24 mouse cellular contexts compared by ENCODE assay signal in the genomic region with DNA sequence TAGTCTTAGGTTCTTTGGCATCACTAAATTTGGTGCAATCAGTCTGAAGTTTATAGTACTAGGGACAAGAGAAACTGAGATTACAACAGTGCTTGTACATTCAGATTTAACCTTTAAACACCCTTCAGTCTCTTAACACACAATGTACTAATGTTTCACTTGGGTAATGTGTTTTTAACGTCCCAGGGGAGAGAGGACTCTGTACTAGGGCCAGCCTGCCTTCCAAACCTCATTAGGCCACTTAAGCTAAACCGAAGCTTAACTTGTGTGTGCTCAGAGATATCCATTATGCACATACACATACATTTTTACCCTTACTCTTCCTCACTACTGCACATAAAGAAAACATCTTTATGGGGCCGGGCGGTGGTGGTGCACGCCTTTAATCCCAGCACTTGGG. TPM values are rescaled to one million over a fixed set of nuclear protein-coding genes. Genes with fewer than 3 reads are reported as not detected.
DNase-seq lines count a peak whose midpoint lies in the region; ATAC-seq and TF ChIP-seq lines count a peak whose summit lies in the region.
"Had no signal": no experiment of that assay in that cellular context is flagged by ENCODE, and none has a peak within 500 bp of the region (broad histone marks: within the 10 kb centered on the region; RNA-seq: fewer than 3 reads in every experiment).

No protein-coding gene starts in this region.

- no peaks in the 10 kb centered on the region for H3K27me3 ChIP-seq in kidney, adult 2 months (replicated peaks; ENCODE audit: control insufficient read depth, insufficient read depth, low read length)
- H3K27me3 ChIP-seq in kidney, embryonic 14.5 days (ENCODE audit: control insufficient read depth, insufficient read depth, low read length): peaks cover 12% of the 10 kb centered on the region
- peaks cover 11% of the 10 kb centered on the region for H3K27me3 ChIP-seq in kidney, embryonic 16.5 days (ENCODE audit: insufficient read depth, low read length)
- H3K27me3 ChIP-seq in liver, postnatal 0 days (ENCODE audit: insufficient read depth, low read length): peaks cover 9% of the 10 kb centered on the region
- H3K27me3 ChIP-seq: forebrain, embryonic 15.5 days; hindbrain, embryonic 15.5 days had no signal

- no peak for ATAC-seq in kidney, embryonic 14.5 days (ENCODE audit: low FRiP score, low TSS enrichment)
- ATAC-seq in kidney, embryonic 16.5 days (ENCODE audit: low FRiP score, low TSS enrichment): no peak
- peak; percentile 48 for ATAC-seq in liver, postnatal 0 days
- ATAC-seq in inflammation-experienced regulatory T-cells, adult 6 months: no peak
- ATAC-seq: CD4-positive, CD25-positive, alpha-beta regulatory T cell, adult 4 months; forebrain, embryonic 15.5 days had no signal

- H3K4me1 ChIP-seq in kidney, adult 2 months (ENCODE audit: control insufficient read depth, insufficient read depth, low read length): peaks cover 18% of the 10 kb centered on the region; the same call in 1 of the 2 replicates
- H3K4me1 ChIP-seq in kidney, embryonic 14.5 days (ENCODE audit: control insufficient read depth, insufficient read depth, low read length): no peaks in the 10 kb centered on the region
- peaks cover 11% of the 10 kb centered on the region for H3K4me1 ChIP-seq in kidney, embryonic 16.5 days (ENCODE audit: insufficient read depth, low read length)
- H3K4me1 ChIP-seq in liver, postnatal 0 days (ENCODE audit: insufficient read depth): no peaks in the 10 kb centered on the region
- H3K4me1 ChIP-seq: hindbrain, embryonic 12.5 days had no signal

- no peak for TF ChIP-seq POLR2A in kidney, adult 2 months (IDR thresholded peaks at IDR 0.05; ENCODE audit: low read depth, low read length)

- no peak for TF ChIP-seq EP300 in liver, postnatal 0 days (IDR thresholded peaks at IDR 0.05; ENCODE audit: low read depth)

- peak overlapping the region; percentile 53; the same call in 1 of the 2 replicates for H3K27ac ChIP-seq in kidney, adult 2 months (ENCODE audit: insufficient read depth, low read depth, low read length)
- H3K27ac ChIP-seq in kidney, embryonic 14.5 days (ENCODE audit: low read depth, low read length): no peak overlapping the region
- no peak overlapping the region for H3K27ac ChIP-seq in kidney, embryonic 16.5 days (ENCODE audit: low read length)
- 0 out of 2 replicates have a peak overlapping the region, but pooled peaks have one; percentile 5 for H3K27ac ChIP-seq in liver, postnatal 0 days (ENCODE audit: low read depth)
- H3K27ac ChIP-seq: embryonic facial prominence, embryonic 10.5 days; embryonic facial prominence, embryonic 13.5 days; forebrain, embryonic 12.5 days; forebrain, embryonic 15.5 days; hindbrain, embryonic 12.5 days; hindbrain, embryonic 15.5 days had no signal

- H3K4me3 ChIP-seq in kidney, adult 2 months (ENCODE audit: insufficient read depth, low read depth, low read length): no peak overlapping the region
- no peak overlapping the region for H3K4me3 ChIP-seq in kidney, embryonic 14.5 days (ENCODE audit: low read length)
- H3K4me3 ChIP-seq in kidney, embryonic 16.5 days (ENCODE audit: low read length): no peak overlapping the region
- H3K4me3 ChIP-seq in liver, postnatal 0 days (ENCODE audit: low read depth, low read length): no peak overlapping the region
- H3K4me3 ChIP-seq: embryonic facial prominence, embryonic 10.5 days; embryonic facial prominence, embryonic 13.5 days; erythroblast, embryonic 14.5 days; forebrain, embryonic 12.5 days; forebrain, embryonic 15.5 days; hindbrain, embryonic 12.5 days had no signal

- H3K9me3 ChIP-seq in kidney, embryonic 14.5 days (ENCODE audit: control insufficient read depth, low read length): no peaks in the 10 kb centered on the region
- no peaks in the 10 kb centered on the region for H3K9me3 ChIP-seq in kidney, embryonic 16.5 days (ENCODE audit: low read length)
- H3K9me3 ChIP-seq in liver, postnatal 0 days (ENCODE audit: low read length): no peaks in the 10 kb centered on the region
- H3K9me3 ChIP-seq: embryonic facial prominence, embryonic 10.5 days; embryonic facial prominence, embryonic 13.5 days; forebrain, embryonic 12.5 days; forebrain, embryonic 15.5 days; hindbrain, embryonic 12.5 days; hindbrain, embryonic 15.5 days had no signal

- WGBS in kidney, adult 2 months: 63% methylated on average over 5 of the region's 5 CpGs
- WGBS in kidney, embryonic 14.5 days: 87% methylated on average over 5 of the region's 5 CpGs
- 84% methylated on average over 5 of the region's 5 CpGs for WGBS in kidney, embryonic 16.5 days
- WGBS in liver, postnatal 0 days (ENCODE audit: insufficient replicate concordance): 76% methylated on average over 5 of the region's 5 CpGs

- no peaks in the 10 kb centered on the region for H3K36me3 ChIP-seq in kidney, adult 2 months (ENCODE audit: control insufficient read depth, insufficient read depth, low read length)
- H3K36me3 ChIP-seq in kidney, embryonic 14.5 days (ENCODE audit: control insufficient read depth, insufficient read depth, low read length): no peaks in the 10 kb centered on the region
- no peaks in the 10 kb centered on the region for H3K36me3 ChIP-seq in kidney, embryonic 16.5 days (ENCODE audit: insufficient read depth, low read length)
- no peaks in the 10 kb centered on the region for H3K36me3 ChIP-seq in liver, postnatal 0 days (replicated peaks; ENCODE audit: insufficient read depth, low read length)
- H3K36me3 ChIP-seq: embryonic facial prominence, embryonic 10.5 days; embryonic facial prominence, embryonic 13.5 days; forebrain, embryonic 12.5 days; forebrain, embryonic 15.5 days; hindbrain, embryonic 12.5 days; hindbrain, embryonic 15.5 days had no signal

- H3K9ac ChIP-seq in kidney, embryonic 14.5 days (ENCODE audit: low read depth, low read length): no peak overlapping the region
- no peak overlapping the region for H3K9ac ChIP-seq in kidney, embryonic 16.5 days (replicated peaks; ENCODE audit: low read length)
- no peak overlapping the region for H3K9ac ChIP-seq in liver, postnatal 0 days (replicated peaks)
- H3K9ac ChIP-seq: embryonic facial prominence, embryonic 13.5 days; forebrain, embryonic 12.5 days; forebrain, embryonic 15.5 days; hindbrain, embryonic 12.5 days; hindbrain, embryonic 15.5 days had no signal

- H3K4me2 ChIP-seq in kidney, embryonic 14.5 days (replicated peaks; ENCODE audit: low read depth, low read length): no peak overlapping the region
- no peak overlapping the region for H3K4me2 ChIP-seq in kidney, embryonic 16.5 days (replicated peaks; ENCODE audit: low read depth, low read length)
- no peak overlapping the region for H3K4me2 ChIP-seq in liver, postnatal 0 days (ENCODE audit: low read depth, low read length)
- H3K4me2 ChIP-seq: embryonic facial prominence, embryonic 13.5 days; forebrain, embryonic 12.5 days; forebrain, embryonic 15.5 days; heart, embryonic 11.5 days; hindbrain, embryonic 12.5 days had no signal

- TF ChIP-seq CTCF in kidney, adult 2 months (conservative IDR thresholded peaks at IDR 0.05; ENCODE audit: insufficient read depth, insufficient read length, low read depth, low read length): no peak
- TF ChIP-seq CTCF in liver, postnatal 0 days (IDR thresholded peaks at IDR 0.05; ENCODE audit: low read depth): no peak

- DNase-seq in kidney, adult 2 months: peak; percentile 69
- DNase-seq in kidney, postnatal 14 days: peak; percentile 20
- no peak for DNase-seq in liver, postnatal 0 days
- no peak for DNase-seq in liver
- DNase-seq: adrenal gland, adult 8-10 months; adrenal gland, postnatal 25 days; cerebellum, adult 11-12 months; cerebellum, adult 8-10 months; cerebellum, postnatal 10 days; cerebellum, postnatal 36 days; embryo, embryonic 11 days; gastrocnemius, postnatal 25 days had no signal

RNA-seq across cellular contexts. Expression of a gene that starts 2.9 kb away (rescaled TPM):
- 11.6 and 13.6 TPM in 2 replicates for polyA plus RNA-seq in kidney, adult 2 months (2012; rRNA removed)
- polyA plus RNA-seq in kidney, embryonic 14.5 days (2014; fragmentation: Nextera tagmentation; extraction: Ambion mirVana): 3.4 and 4.8 TPM in 2 replicates
- polyA plus RNA-seq in kidney, embryonic 16.5 days (2015; fragmentation: Nextera tagmentation; extraction: Ambion mirVana): 3.3 and 4.3 TPM in 2 replicates
- polyA plus RNA-seq in liver, postnatal 0 days (2015; fragmentation: Nextera tagmentation; extraction: Ambion mirVana): 0.95 and 1.2 TPM in 2 replicates
- under 1 TPM; 0.34 to 0.60 (median 0.38) TPM for polyA plus RNA-seq in inflammation-experienced regulatory T-cells, adult 6 months (2017; shearing (Covaris generic))
- polyA plus RNA-seq: erythroblast, embryonic 14.5 days had no signal

Comparison
In these comparisons a context has a peak if more than half of its experiments do, and no peak if none do; other contexts are left out.
1. H3K27ac ChIP-seq: peak in kidney, adult 2 months (single experiment) and liver, postnatal 0 days (single experiment); none in kidney, embryonic 14.5 days (single experiment) and kidney, embryonic 16.5 days (single experiment).
2. DNase-seq: peak in kidney, adult 2 months (single experiment) and kidney, postnatal 14 days (single experiment); none in liver, postnatal 0 days (single experiment) and liver (single experiment).